Mouse (Mus musculus) CD8-positive naive resting alpha-beta T cell, adult 2 months (primary cell): ENCODE data around the gene Tgfb1.

Experiments
- DNase-seq, 2 experiments: peaks; one replicate each; pipeline ENCODE4 v3.0.0; 2022; ENCODE audit warnings: low read depth in 2 of 2, low spot score in 2 of 2

The Tgfb1 gene

DNA sequence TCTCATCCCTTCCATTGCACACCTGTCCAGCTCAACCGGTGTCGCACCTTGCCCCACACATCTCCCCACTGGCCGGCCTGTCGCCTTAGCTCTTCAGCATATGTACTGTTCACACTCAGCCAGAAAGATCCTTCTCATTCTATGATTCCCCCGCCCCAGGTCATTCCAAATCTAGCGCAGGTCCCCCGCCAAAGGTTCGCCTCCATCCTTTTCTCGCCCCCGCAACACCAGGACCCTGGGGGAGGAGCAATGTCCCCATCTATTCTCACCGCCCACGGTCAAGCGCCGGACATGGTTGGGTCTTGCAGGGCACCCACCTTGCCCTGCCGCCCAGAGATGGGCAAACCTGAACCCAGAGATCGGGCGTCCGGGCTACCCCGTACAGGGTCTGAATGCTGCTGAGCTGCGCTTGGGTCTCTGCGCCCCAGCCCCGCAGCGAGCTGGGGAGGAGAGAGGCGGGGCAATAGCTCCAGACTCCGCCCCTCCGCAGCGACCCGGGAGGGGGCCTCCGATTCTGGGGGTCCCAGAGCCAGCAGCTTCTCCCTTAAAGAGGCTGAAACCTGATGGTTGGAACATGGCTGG, 12.0 kb upstream of the Tgfb1 start, which contains the start of gene Tmem91:
Gene Tmem91 (minus strand): TSS at position 448 of the 582 bp plus-strand sequence.
- no peak for DNase-seq

DNA sequence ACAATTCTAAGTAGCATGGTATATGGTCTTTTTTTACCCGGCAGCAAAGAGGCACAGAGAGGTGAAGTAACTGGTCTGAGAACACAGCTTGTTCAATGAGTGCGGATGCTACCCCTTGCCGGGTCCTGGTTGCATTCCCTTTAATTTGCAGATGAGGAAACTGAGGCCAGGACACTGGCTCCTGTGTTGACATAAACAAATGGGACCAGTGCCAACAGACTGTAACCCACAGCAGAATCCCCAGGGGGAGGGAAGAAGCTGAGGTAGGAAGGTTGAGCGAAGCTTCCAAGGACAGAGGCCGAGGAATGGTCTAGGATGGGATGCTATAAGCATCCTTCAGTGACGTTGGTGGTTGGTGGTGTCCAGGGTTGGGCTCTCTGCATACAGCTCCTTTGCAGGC, 11.4 kb upstream of the Tgfb1 start:
- DNase-seq, result no peak

DNA sequence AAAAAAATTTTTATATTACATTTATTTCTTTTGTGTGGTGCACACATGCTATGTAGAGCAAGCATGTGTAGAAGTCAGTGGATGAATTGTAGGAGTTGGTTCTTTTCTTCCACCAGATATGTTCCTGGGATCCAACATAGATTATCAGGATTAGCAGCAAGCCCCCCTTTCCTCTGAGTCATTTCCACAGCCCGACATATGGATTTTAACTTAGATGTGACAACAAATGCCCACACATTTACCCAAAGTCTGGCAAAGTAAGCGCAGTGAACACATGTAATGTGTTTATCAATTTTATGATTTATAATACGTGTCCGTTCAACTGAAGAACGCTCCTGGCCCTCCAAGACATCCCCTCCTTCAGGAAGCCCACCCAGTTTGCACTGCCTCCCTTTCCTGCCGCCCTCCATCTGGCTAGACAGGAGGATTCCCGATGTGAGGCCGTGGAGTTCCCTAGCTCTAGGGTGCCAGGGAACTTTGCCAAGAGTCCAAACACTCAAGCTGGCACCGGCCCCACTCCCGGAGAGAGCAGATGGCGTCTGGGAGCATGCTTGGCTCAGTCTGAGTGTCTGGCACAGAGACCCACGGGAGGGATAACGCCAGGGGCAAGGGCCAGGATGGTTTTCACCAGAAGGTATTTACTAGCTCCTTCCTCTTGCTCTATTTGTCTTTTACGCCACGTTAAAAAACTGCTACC, 10.6 kb upstream of the Tgfb1 start:
- DNase-seq, result no peak

DNA sequence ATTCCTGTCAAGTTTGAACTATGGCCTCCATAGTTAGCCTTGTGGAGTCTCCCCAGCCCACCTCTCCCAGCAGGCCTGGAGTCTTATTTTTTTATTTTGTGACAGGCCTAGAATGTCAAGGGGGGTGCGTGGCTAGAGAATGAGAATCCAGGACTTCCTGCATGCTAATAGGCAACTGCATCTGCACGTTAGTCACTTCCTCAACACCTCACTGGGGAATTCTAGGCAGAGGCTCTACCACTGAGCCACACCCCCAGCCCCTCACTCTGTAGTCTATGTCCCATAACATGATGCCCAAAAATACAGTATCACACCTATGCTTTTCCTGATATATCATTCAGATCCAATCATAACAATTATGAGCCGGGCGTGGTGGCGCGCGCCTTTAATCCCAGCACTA, 9.8 kb upstream of the Tgfb1 start:
- no peak for DNase-seq

DNA sequence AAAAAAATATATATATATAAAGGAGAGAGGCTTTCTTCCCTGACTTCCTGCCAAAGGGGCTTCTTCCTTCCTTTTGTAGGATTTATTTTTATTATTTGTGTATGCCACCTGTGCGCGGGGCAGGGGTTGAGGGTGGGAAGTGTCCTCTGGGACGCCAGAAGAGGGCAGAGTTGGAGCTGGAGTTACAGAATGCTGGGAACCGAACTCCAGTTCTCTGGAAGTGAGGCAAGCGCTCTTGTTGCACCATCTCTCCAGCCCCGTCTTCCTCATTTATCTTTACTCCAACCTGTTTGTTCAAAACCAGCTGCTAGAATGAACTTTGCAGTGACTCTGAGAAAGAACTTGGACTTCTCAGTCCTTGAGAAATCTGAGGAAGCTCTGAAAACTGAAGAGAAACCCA, 6.8 kb upstream of the Tgfb1 start:
- DNase-seq, result no peak

DNA sequence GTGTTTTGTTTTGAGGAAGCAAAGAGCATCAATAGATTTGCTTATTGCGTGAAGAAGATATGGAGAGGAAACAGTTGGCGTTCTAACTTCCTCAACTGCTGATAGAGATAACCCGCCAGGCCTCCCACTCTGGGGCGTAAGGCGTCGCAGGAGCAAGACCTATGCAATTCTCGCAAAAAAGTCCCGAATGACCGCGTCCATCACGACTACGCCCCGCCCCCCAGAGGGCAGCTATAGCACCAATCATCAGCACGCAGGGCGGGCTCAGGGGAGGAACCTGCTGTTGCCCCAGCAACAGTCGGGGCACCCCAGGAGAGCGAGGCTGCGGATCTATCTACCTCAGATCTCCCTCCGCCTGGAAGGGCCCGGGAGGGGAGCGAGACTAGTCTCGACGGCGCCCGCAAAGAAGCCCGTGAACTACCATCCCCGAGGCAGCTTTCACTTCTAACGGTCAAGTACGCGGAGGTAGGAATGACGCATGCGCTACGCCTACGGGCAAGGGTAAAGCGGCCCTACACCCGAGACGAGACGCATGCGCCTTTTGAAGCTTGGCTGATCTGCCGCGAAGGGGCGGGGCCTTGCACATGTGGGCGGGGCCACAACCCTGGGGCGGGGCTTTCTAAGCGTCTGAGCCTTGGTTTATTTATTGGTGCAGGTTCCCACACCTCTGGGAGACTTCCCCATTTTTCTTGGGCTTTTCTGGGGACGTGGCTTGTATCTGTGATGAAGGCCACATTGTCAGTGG, 6.1 kb upstream of the Tgfb1 start, which contains the start of gene B9d2:
Gene B9d2 (plus strand): TSS at position 267 of the 745 bp plus-strand sequence.
- DNase-seq, result peak; percentile 93 to 96

DNA sequence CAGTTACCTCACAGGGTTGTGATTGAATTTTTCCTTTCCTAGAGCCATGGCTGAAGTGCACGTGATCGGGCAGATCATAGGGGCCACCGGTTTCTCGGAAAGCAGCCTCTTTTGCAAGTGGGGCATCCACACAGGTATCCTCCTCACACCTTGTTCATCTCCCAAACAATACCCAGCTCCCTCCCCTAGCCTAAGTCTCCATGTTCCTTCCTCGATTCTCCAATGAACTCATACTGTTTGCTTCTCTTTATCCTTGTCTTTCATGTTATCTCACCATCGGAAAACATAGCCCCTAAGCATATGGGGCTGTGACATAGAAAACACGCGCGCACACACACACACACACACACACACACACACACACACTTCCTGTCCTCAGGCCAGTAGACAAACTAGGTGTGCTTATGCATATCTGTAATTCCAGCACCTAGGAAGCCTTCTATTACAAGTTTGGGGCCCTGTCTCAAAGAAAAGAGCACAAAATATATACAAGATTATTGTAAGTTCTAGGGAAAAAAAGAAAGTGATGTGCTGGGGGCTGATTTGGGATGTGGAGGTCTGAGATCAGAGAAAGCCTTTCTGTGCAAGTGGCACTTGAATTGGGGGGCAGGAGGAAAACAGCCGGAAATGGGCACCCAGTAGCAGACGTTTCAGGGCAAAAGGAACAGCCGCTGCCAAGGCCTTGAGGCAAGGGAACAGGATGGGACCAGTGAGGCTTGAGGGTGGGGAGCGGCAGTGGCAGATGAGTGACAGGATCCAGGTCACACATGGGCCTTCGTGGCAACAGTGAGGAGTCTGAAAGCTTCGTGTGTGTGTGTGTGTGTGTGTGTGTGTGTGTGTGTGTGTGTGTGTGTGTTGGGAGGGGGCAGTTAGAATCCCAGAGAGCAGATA, 5.2 kb upstream of the Tgfb1 start:
- DNase-seq, result peak; percentile 39 to 48

DNA sequence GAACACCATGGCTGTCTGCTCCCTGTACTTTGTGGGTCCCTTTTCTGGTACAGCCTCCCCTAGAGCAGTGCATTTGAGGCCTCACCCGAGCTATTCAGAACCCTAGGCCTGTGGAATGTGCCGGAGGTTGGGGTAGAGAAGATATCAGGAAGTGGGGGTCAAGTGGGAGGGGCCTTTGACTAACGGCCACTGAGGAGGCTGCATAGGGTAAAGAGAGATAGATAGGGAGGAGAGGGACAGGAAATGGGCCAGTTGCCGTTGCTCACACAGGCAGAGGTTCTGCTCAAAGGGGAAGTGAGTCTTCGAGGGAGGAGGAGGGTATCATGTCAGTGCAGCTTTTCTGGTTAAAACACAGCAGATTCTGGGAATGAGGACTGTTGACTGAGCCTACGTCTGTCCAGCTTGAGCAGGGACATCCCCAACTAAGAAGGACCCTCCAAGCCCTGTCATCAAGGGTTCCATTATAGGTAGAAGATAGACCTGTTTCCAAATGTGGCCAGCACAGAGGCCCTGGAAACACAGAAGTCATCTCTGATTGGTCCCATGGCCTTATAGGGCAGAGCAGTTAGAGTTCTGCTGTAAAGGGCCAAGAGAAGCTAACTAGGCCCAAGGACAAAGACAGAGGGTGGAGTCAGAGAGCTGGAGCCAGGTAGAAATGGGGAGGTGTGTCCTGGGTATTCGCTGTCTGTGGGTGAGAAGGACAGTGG, 3.2 kb upstream of the Tgfb1 start:
- peak; percentile 16 to 40 for DNase-seq

DNA sequence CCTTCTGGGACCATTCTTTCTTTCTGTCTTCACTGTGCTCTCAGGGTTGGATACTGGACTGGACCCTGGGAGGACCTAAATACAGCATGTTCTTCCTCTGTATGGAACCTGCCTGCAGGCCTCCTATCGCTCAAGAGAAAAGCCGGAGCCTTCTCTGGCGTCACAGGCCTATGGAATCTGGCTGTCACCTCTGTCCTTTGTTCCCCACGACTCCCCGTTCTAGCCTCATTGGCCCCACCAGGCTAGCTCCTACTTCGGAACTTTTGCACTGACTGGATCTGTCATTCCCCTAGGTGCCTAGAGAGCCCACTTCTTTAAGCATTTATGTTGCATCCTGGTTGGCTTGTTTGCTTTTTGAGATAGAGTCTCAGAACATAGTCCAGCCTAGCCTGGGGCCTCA, 2.1 kb upstream of the Tgfb1 start:
- no peak for DNase-seq

DNA sequence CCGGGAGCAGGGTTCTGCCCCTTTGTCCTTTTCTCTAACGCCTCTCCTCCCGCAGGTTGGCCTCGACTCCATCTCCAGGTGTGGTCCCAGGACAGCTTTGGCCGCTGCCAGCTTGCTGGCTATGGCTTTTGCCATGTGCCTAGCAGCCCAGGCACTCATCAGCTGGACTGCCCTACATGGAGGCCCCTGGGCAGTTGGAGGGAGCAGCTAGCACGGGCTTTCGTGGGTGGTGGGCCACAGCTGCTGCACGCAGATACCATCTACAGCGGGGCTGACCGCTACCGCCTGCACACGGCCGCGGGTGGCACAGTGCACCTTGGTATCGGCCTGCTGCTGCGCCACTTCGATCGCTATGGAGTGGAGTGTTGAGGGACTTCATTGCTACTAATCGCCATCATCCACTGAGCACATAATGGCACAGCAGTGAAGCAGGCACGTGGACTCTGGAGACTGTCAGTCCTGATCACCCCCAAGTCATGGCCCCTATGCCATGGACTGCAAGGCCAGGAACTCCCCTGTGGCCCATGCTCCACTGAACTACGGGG, 804 bp upstream of the Tgfb1 start:
- DNase-seq, result no peak

DNA sequence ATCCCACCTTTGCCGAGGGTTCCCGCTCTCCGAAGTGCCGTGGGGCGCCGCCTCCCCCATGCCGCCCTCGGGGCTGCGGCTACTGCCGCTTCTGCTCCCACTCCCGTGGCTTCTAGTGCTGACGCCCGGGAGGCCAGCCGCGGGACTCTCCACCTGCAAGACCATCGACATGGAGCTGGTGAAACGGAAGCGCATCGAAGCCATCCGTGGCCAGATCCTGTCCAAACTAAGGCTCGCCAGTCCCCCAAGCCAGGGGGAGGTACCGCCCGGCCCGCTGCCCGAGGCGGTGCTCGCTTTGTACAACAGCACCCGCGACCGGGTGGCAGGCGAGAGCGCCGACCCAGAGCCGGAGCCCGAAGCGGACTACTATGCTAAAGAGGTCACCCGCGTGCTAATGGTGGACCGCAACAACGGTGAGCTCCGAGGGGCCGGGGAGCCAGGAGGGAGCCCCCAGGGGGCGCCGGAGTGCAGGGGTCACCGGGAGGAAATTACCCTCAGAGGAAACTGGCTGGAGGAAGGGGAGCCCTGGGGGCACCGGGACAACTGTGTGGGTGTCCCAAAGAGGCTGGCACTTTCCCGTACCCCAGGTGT, 1.1 kb downstream of the Tgfb1 start:
- peak; percentile 31 to 33 for DNase-seq

DNA sequence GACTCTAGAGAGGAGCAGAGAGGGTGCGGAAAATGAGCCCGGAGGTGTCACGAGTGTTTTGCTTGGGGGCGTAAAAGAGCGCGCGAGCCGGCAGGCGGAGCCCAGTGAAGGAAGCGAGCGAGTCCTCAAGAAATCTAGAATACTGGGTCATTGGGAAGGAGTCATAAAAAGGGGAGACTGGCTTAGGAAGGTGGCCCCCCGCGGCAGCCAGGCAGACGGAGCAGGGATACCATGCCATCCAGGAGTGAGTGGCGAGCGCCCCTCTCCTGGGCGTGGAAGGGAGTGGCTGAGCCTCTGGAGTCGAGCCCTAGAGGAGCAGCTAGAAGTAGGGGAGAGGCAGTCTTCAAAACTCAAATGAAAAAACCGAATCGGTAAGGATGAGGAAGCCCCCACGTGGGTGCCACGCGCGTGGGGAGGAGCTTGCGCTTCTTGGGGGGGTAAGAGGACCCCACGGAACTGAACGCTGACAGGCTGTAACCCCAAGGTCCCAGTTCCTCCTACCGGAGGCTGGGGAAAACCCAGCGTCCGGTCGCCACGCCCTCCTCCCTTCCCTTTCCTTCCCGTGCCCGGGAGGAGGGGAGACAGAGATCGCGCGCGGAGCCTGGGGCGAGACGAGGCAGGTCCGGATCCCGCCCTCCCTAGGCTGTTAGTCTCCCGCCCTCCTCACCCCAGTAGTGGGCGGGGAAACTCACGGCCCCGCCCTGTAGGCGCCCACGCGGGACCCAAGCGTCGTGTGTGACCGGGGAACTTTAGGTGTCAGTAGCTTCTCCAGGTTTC, 2.2 kb downstream of the Tgfb1 start:
- DNase-seq, result peak; percentile 60 to 73

DNA sequence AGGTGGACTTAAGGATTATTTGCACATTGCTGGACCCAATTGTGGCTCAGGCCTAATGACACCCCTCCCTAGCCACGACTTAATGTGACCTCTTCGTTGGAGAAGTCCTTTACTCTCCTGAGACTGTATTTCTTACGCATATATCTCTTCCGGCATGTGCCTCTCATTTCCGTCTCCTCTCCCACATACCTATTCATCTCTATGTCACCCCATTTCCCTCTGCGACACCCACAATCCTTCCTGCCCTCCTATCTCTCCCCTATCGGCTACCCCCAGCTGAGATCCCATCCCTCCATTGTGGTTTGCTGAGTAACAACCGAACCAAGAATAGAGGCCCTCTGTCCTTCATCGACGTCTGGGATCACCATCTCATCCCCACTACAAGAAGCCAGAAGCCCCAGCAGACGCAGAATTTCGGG, 2.8 kb downstream of the Tgfb1 start:
- DNase-seq, result no peak

DNA sequence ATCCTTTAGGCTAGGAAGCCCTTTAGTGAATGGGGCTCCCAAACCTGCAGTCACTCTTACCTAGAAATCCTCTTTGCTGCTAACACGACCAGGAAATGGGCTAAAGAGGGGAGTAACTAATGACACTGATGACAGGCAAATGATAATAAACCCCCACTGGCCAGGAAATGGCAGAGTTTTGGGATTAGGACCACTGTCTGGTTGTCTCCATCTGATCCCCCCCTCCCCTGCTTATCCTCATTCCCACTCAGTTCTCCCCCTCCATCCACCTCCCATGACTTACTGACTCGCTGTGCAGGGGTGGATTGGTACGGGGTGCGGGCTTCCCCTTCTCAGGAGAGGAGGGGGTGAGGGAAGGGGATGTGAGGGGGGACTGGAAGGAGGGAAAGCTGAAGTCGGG, 3.2 kb downstream of the Tgfb1 start:
- no peak for DNase-seq

DNA sequence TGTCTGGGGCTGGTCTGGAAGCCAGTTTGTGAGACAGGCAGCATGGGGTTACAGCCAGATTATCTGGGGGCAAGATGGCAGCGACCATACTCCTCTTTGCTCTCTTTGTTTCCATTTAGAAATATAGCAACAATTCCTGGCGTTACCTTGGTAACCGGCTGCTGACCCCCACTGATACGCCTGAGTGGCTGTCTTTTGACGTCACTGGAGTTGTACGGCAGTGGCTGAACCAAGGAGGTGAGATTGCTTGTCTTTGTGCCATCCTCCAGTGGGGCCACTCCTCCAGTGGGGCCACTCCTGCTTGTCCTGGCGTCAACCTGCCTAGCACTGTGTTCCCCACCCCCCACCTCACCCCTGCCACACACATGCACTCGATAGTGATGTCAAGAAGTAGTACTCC, 7.3 kb downstream of the Tgfb1 start:
- DNase-seq, result no peak

DNA sequence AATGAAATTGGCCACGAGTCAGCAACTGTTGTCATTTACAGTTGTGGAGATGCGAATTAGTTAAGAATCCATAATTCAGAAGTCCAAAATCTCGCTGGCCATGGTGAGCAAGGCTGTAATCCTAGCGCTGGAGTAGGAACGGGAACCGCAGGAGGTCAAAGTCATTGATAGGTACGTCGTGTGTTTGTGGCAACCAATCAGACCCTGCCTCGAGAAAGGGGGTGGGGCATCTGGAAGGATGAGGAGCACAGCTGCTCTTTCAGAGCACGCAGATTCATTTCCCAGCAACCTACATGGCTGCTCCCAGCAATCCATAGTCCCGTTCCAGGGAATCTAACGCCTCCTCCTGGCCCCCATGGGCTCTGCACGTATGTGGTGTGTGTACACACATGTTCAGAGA, 13.0 kb downstream of the Tgfb1 start:
- no peak for DNase-seq

DNA sequence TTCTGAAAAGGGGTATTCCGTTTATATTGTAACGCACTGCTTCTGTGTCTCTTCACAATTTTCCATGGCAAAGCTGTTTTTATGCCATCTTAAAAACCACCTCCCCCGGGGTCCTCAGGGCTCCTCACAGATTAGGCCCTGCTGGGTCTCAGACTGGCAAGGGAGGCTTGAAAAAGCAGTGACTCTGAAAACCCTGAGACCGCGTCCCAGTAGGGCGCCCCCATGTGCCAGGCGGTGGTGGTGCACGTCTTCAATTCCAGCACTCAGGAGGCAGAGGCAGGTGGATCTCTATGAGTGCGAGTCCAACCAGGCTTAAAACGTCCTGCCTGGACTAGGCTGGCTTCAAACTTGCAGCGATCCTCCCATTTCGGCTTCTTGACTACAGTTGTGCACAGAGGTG, 13.9 kb downstream of the Tgfb1 start:
- DNase-seq, result peak in 1 of 2 experiments; percentile 46

DNA sequence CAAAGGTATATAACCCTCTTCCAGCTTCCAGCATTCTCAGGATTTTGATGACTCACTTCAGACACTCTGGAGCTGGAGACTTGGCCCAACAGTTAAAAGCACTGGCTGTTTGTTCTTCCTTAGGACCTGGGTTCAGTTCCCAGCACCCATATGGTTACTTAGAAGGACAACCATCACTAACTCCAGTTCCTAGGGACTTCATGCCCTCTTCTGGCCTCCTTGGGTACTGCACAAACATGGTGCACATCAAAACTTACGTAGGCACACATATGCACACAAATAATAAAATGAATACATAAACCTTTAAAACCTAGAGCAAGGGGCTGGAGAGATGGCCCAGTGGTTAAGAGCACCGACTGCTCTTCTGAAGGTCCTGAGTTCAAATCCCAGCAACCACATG, 15.5 kb downstream of the Tgfb1 start:
- DNase-seq, result no peak

DNA sequence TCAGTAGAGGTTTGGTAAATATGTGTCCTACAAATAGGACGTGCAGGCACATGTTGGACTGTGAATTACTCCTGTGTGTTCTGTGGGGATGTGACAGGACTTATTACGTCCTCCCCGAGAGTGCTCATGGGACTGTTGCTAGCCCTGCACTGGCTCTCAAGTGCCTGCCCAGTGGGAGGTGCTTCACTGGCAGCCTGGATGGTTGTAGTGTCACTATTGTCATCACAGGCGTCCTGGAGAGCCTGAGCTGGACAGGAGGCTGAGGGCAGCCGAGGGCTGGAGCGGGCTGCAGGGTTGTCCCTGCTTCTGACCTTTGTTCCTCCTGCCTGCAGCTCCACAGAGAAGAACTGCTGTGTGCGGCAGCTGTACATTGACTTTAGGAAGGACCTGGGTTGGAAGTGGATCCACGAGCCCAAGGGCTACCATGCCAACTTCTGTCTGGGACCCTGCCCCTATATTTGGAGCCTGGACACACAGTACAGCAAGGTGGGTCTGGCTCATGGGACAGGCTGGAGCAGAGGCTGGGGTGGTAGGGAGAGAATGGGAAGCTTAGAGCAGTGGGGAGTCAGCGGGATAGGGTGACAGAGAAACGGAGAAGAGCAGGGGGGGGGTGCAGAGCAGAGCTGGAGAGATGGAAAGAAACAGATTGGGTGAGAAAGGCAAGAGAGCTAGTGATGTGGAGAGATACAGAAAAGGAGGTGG, 17.1 kb downstream of the Tgfb1 start:
- no peak for DNase-seq
